Mouse (Mus musculus) stomach, embryonic 15.5 days (tissue): ENCODE measurements at regions not wholly inside any gene's neighbourhood (a gene's known extent, or its start where the extent isn't known, plus 50 kb on each side); places are given as distances from the start of the nearest gene placed in this dataset.

Source experiments
- ATAC-seq: fragments of 200-750 bp; cut with Nextera tagmentation; 2 replicates; pipeline ENCODE4 v1.8.0; 2017; ENCODE audit warnings: low read depth, moderate number of reproducible peaks, moderate TSS enrichment; ENCODE audit not compliant: insufficient read depth, low FRiP score
- H3K27ac ChIP-seq: fragments of 300-500 bp; sonication (generic); 2 replicates; pipeline ENCODE4 v1.5.1; 2015; ENCODE audit warnings: mild to moderate bottlenecking, inconsistent platforms
- H3K27me3 ChIP-seq: fragments of 300-500 bp; sonication (generic); replicated peaks from 2 replicates; pipeline ENCODE4 v1.6.1; 2015; ENCODE audit warnings: inconsistent platforms
- H3K36me3 ChIP-seq: fragments of 300-500 bp; sonication (generic); 2 replicates; pipeline ENCODE4 v1.6.1; 2015; ENCODE audit warnings: inconsistent platforms
- H3K4me1 ChIP-seq: fragments of 300-500 bp; sonication (generic); 2 replicates; pipeline ENCODE4 v1.6.1; 2015; ENCODE audit warnings: inconsistent platforms
- H3K4me2 ChIP-seq: fragments of 300-500 bp; sonication (generic); 2 replicates; pipeline ENCODE4 v1.6.1; 2015; ENCODE audit warnings: mild to moderate bottlenecking, inconsistent platforms
- H3K4me3 ChIP-seq: fragments of 300-500 bp; sonication (generic); replicated peaks from 2 replicates; pipeline ENCODE4 v1.5.1; 2015; ENCODE audit warnings: inconsistent platforms
- H3K9ac ChIP-seq: fragments of 300-500 bp; sonication (generic); 2 replicates; pipeline ENCODE4 v1.6.1; 2015; ENCODE audit warnings: inconsistent platforms
- H3K9me3 ChIP-seq: fragments of 300-500 bp; sonication (generic); 2 replicates; pipeline ENCODE4 v1.6.1; 2016; ENCODE audit warnings: inconsistent platforms
- WGBS: fragments of 180-500 bp; shearing (Covaris S2); methylation state at CpG from one replicate; pipeline ENCODE4 v1.1.7; 2015; 5-methylcytosine and 5-hydroxymethylcytosine counted together

DNA sequence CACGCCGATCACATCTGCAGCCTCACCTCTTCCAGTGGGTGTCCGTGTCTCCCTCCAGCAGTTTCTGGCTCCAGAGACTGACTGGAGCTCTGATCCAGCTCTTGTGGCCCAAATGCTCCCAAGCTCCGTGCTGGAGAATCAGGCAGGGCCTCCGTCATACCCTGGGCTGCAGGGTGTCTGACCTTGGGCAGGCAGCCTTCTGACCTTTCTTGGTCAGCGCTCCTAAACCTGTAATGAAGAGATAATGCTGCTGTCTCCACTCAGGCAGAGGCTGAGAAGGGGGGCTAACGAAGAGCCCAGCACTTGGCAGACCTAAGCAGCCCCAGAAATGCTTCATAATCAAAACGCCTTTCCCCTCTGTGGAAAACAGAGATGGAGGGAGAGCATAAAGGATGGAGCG is 89.9 kb upstream of the Mef2a start:
- no peak overlapping the region for H3K9ac ChIP-seq

DNA sequence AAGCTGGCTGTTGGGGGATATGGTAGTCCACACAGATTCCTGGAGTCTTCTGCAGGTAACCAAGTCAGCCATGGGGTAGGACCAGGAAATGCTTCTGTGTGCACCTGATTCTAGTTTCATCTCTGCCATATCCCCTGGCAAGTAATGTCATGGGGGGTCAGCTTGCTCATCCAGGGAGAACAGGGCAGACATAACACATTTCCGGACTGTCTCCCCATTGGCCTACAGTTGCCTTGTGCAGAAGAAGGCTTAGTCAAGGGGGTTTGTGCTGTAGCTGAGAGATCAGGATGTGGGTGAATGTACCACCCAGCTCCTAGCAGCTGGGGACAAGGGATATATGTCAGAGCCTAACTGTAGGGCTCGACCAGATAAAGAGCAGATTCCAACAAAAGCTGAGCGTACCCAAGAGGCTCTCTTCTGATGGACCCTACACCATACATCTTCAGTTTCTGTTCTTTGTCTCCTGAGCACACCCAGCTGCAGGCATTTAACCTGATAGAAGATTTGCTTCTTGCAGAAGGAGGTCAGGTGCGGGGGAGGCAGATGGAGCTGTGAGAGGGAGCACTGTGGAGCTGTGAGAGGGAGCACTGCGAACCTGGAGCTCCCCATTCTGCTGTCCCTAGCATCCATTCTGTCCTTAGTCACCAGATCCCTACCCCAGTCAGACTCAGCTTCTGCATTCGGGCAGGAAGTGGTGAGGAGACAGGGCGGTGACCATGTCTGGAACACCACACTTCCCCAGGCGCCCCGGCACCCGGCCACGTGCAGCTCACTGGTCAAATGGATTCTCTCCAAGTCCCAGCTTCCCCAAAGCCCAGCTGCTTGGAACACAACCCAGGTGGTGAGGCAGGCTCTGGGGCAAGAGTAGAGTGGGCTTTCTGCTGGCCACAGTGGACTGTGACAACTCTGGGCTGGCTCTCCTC is 88.9 kb upstream of the Mef2a start:
- no peak overlapping the region for H3K9ac ChIP-seq
- H3K9me3 ChIP-seq: no peaks in the 10 kb centered on the region
- H3K4me1 ChIP-seq: peaks cover 18% of the 10 kb centered on the region
- H3K36me3 ChIP-seq: no peaks in the 10 kb centered on the region
- WGBS: 75% methylated on average over 11 of the region's 11 CpGs
- H3K27me3 ChIP-seq: no peaks in the 10 kb centered on the region
- 0 out of 2 replicates have a peak, but pooled peaks have one; percentile 17 for ATAC-seq
- H3K4me3 ChIP-seq: no peak overlapping the region
- H3K4me2 ChIP-seq: no peak overlapping the region
- H3K27ac ChIP-seq: peak overlapping the region; percentile 33; the same call in 1 of the 2 replicates

More for the DNA sequence above, 89.9 kb upstream of the Mef2a start:
- H3K4me3 ChIP-seq: no peak overlapping the region
- H3K27ac ChIP-seq: peak overlapping the region; percentile 33; the same call in 1 of the 2 replicates
- no peaks in the 10 kb centered on the region for H3K9me3 ChIP-seq
- ATAC-seq: no peak
- 47% methylated on average over 9 of the region's 9 CpGs for WGBS
- no peaks in the 10 kb centered on the region for H3K27me3 ChIP-seq
- H3K36me3 ChIP-seq: no peaks in the 10 kb centered on the region
- no peak overlapping the region for H3K4me2 ChIP-seq
- peaks cover 18% of the 10 kb centered on the region for H3K4me1 ChIP-seq

DNA sequence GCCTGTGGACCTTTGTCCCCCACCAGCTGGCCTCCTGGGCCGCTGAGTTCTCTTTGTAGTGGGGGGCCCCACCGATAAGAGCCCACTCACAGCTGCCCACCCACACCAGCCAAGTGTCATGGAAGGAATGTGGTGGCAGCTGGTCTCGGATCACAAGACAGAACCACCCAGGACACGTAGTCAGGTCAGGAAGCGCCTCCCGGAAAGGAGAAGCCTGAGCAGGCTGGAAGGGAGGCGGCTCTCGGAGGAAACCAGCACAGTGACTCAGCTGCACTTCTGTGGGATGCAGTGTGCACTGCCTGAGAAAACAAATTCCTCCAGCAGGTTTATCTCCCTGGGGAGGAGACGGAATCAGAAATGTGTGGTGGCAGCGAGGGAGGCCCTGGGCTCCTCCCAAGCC is 87.2 kb upstream of the Mef2a start:
- WGBS: 47% methylated on average over 10 of the region's 10 CpGs
- 0 out of 2 replicates have a peak, but pooled peaks have one; percentile 45 for ATAC-seq
- Histone ChIP-seq H3K4me2 (no peak overlapping the region), H3K4me3 (no peak overlapping the region), H3K9me3 (no peaks in the 10 kb centered on the region), H3K27me3 (no peaks in the 10 kb centered on the region), H3K9ac (no peak overlapping the region), H3K4me1 (peaks cover 18% of the 10 kb centered on the region), H3K27ac (no peak overlapping the region), H3K36me3 (no peaks in the 10 kb centered on the region)

DNA sequence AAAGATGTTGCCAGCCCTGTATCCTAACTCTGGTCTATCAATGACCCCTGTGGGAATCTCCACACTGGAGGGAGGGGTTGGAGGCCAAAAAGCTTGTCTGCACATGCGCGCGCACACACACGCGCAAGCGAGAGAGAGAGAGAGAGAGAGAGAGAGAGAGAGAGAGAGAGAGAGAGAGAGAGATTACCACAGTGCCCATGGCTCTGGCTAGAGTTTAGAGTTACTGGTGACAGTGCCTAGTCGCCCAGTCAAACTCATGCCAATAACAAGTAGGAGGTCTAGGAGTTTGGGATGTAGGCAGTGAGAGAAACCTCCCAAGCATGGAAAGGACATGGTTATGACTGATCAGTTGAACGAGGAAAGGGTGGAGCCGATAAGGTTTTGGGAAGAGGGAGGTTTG is 86.6 kb upstream of the Mef2a start:
- H3K9ac ChIP-seq: no peak overlapping the region
- WGBS: 95% methylated on average over 9 of the region's 9 CpGs
- no peak for ATAC-seq
- no peaks in the 10 kb centered on the region for H3K9me3 ChIP-seq
- no peak overlapping the region for H3K27ac ChIP-seq
- H3K4me3 ChIP-seq: no peak overlapping the region
- no peak overlapping the region for H3K4me2 ChIP-seq
- H3K27me3 ChIP-seq: no peaks in the 10 kb centered on the region
- H3K36me3 ChIP-seq: no peaks in the 10 kb centered on the region
- peaks cover 18% of the 10 kb centered on the region for H3K4me1 ChIP-seq

DNA sequence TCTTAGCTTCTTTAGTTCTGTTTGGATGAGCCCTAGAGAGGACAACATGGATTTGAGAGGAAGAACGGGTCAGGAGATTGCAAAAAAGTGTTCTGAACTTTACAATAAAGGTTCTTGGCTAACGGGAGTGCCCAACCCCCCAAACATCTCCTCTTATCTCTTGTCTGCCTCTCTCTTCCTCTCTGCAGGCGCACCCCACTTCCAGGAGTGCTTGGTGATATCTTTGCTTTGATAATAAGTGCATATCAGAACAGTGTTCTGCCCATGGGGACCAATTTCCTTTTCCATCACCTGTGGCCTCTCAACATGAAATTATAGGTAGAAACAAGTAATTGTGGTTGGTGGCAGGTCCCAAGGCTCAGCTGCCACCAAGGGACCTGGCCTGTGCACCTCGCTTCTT is 86.0 kb upstream of the Mef2a start:
- Histone ChIP-seq H3K9me3 (no peaks in the 10 kb centered on the region), H3K9ac (no peak overlapping the region), H3K27ac (no peak overlapping the region), H3K36me3 (no peaks in the 10 kb centered on the region), H3K4me2 (no peak overlapping the region), H3K4me3 (no peak overlapping the region), H3K27me3 (no peaks in the 10 kb centered on the region), H3K4me1 (peaks cover 18% of the 10 kb centered on the region)
- 67% methylated on average over 4 of the region's 4 CpGs for WGBS
- no peak for ATAC-seq

DNA sequence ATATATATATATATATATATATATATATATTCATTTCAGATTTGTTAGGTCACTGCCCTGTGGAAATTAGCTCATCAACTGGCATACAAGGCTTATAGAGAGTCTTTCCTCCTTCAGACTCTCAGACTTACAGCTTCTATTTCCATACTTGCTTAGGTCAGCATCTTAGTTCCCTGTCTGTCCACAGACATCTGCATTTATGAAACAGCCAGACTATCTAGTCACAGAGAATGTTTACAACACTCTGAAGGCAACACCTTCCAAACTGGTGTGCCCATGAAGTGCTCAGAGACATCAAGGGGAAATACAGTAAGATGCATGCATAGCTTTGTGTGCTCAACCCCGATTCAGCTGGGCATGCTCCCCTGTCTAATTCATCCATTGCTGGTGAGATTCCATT is 85.2 kb upstream of the Mef2a start:
- Histone ChIP-seq H3K9me3 (no peaks in the 10 kb centered on the region), H3K36me3 (no peaks in the 10 kb centered on the region), H3K4me3 (no peak overlapping the region), H3K4me2 (no peak overlapping the region), H3K9ac (no peak overlapping the region), H3K27ac (no peak overlapping the region), H3K27me3 (no peaks in the 10 kb centered on the region), H3K4me1 (peaks cover 13% of the 10 kb centered on the region)
- ATAC-seq: no peak
- WGBS: 76% methylated on average over 1 of the region's 1 CpGs

DNA sequence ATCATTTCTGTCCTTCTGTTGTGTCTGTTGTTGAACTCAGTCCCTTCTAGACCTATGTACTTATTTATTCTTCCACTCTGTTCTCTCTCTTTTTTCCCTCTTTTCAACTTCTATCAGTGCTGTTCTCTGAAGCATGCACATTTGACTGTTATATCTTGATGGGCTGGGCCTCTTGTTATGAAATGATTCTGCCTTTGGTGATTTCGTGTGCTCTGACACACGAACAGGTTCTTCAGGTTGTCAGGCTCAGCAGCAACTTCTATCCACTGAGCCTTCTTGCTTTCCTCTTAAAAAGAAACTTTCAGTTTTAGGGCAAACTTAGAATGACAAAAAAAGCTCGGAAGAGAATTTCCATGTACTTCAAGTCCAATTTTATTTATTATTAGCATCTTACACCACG is 83.4 kb upstream of the Mef2a start:
- no peak overlapping the region for H3K27ac ChIP-seq
- H3K4me3 ChIP-seq: no peak overlapping the region
- no peaks in the 10 kb centered on the region for H3K4me1 ChIP-seq
- ATAC-seq: no peak
- H3K4me2 ChIP-seq: no peak overlapping the region
- no peaks in the 10 kb centered on the region for H3K36me3 ChIP-seq
- no peak overlapping the region for H3K9ac ChIP-seq
- H3K9me3 ChIP-seq: no peaks in the 10 kb centered on the region
- H3K27me3 ChIP-seq: no peaks in the 10 kb centered on the region
- whole genome bisulfite sequencing: 75% methylated on average over 4 of the region's 4 CpGs

DNA sequence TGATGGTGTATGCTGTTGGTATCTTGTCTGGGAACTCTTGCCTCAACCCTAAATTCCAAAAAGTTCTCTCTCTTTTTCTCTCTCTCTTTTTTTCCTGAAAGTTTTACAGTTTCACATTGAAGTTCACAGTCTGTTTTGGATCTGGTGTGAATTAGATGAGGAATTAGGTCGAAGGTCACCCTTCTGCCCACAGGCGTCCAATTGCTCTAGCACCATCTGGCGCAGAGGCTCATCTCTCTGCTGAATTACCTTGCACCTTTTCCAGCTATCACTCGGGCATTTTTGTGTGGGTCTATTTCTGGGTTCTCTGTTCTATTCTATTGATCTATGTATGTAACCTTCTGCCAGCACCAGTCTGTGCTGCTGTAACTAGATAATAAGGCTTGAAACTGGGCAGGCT is 81.8 kb upstream of the Mef2a start:
- H3K4me1 ChIP-seq: no peaks in the 10 kb centered on the region
- H3K4me2 ChIP-seq: no peak overlapping the region
- ATAC-seq: no peak
- no peak overlapping the region for H3K9ac ChIP-seq
- H3K9me3 ChIP-seq: no peaks in the 10 kb centered on the region
- no peak overlapping the region for H3K27ac ChIP-seq
- no peaks in the 10 kb centered on the region for H3K27me3 ChIP-seq
- no peaks in the 10 kb centered on the region for H3K36me3 ChIP-seq
- 61% methylated on average over 4 of the region's 4 CpGs for WGBS
- no peak overlapping the region for H3K4me3 ChIP-seq

DNA sequence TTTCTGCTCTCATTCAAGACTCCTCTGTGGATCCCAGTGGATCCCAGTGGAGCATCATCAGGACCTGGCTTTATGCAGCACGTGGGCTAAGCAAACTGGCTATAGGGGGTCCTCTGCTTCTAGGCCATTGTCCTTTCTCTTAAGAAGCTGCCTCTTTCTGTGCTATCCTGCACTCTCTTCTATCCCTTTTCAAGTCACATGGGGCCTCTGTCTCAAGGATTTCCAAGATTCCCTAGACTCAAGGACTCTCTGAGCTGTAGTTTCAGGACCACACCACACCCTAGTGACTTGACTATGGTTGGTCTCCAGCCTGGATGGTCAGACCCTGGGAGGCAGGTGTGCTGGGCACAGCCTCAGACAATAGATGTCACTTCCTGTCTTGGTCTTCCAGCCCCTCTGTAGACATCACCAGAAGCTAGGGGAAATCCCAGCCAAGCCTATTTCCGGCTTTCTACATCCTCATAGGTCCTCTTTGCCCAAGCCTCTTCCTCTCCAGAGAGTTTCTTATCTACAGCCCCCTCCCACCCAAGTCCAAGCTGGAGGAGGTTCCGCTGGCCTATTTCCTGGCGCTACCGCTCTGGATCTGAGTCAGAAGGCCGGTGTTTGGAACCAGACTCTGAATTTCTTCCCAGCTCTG is 78.6 kb upstream of the Mef2a start:
- Histone ChIP-seq H3K9ac (no peak overlapping the region), H3K4me2 (no peak overlapping the region), H3K27me3 (no peaks in the 10 kb centered on the region), H3K4me1 (0 out of 2 replicates have a peak, but pooled peaks cover 5% of the 10 kb centered on the region), H3K9me3 (no peaks in the 10 kb centered on the region), H3K4me3 (no peak overlapping the region), H3K27ac (no peak overlapping the region), H3K36me3 (no peaks in the 10 kb centered on the region)
- WGBS: 74% methylated on average over 6 of the region's 6 CpGs
- ATAC-seq: peak; percentile 53; the same call in 1 of the 2 replicates

DNA sequence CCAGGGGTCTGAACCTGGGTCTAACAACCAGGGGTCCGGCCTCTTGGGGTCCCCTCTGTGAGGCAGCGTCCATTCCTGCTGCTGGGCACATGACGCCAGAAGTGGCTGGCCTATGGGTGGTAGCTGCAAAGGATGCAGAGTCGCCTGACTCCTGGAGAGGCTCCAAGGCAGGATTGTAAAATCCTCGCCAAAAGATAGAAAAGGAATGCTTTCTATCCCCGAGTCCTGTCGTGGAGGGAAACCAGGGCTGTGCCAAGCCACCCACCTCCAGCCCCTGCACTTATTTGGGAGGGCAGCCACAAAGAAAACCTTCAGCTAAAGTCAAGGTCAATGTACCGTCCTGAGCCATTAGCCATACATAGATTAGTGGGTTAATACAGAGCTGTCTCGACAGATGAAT is 73.9 kb upstream of the Mef2a start:
- no peak for ATAC-seq

DNA sequence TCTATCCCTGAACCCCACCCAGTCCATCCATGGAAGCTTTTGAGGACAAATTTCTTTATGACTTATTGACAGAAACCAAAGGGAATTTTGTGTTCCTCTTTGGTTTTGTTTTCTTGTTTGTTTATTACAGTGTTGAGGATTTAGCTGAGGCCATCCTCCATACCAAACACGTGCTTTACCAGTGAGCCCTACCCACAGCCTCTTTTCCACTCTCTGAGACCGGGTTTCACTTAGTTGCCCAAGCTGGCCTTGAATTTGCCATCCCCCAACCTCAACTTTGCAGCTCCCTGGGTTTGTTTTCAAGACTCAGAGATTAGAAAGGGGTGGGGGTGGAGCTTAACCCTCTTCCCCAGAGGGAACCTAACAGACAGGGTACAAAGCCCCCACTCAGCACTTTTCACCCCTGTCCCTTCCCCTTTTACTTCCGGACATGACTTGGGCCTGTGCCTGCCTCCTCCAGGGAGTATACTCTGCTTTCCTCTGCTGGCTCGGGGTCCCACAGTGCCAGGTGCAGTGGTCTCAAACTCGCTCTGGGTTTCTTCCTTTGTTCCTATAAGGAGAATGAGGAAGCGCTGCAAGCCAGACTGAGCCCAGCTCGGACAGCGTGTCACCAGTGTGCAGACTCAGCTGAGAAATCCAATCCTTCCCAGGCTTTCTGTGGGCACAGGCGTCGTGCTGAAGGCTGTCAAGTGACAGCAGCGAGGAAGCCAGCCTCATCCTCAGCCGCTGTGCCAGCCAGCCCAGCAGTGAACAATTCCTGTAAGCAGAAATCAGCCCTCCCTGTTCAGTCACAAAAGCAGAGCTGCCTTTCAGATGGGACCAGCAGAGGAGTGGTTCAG is 72.8 kb upstream of the Mef2a start:
- H3K27ac ChIP-seq: no peak overlapping the region
- WGBS: 37% methylated on average over 12 of the region's 12 CpGs
- H3K27me3 ChIP-seq: no peaks in the 10 kb centered on the region
- ATAC-seq: no peak
- H3K36me3 ChIP-seq: no peaks in the 10 kb centered on the region
- H3K9me3 ChIP-seq: no peaks in the 10 kb centered on the region
- H3K4me2 ChIP-seq: no peak overlapping the region
- H3K4me3 ChIP-seq: no peak overlapping the region
- peaks cover 35% of the 10 kb centered on the region for H3K4me1 ChIP-seq
- H3K9ac ChIP-seq: no peak overlapping the region

More for the DNA sequence above, 73.9 kb upstream of the Mef2a start:
- Histone ChIP-seq H3K9me3 (no peaks in the 10 kb centered on the region), H3K9ac (no peak overlapping the region), H3K4me2 (no peak overlapping the region), H3K27me3 (no peaks in the 10 kb centered on the region), H3K4me1 (peaks cover 35% of the 10 kb centered on the region), H3K27ac (no peak overlapping the region), H3K36me3 (no peaks in the 10 kb centered on the region), H3K4me3 (no peak overlapping the region)
- WGBS: 59% methylated on average over 9 of the region's 9 CpGs
